Mouse (Mus musculus) cortical plate, adult 2 months (tissue): ENCODE measurements at regions not wholly inside any gene's neighbourhood (a gene's known extent, or its start where the extent isn't known, plus 50 kb on each side); places are given as distances from the start of the nearest gene placed in this dataset.

Experiments
- CTCF ChIP-seq: fragments of 200-500 bp; IDR thresholded peaks from 2 replicates; pipeline ENCODE4 v1.5.1; 2011; ENCODE audit warnings: mild to moderate bottlenecking, control low read depth, low read length; ENCODE audit not compliant: insufficient read depth; ENCODE audit errors: extremely low read depth
- POLR2A ChIP-seq: fragments of 200-500 bp; IDR thresholded peaks from 2 replicates; pipeline ENCODE4 v1.6.1; 2011; ENCODE audit warnings: mild to moderate bottlenecking, low read length, control low read depth; ENCODE audit not compliant: insufficient read depth; ENCODE audit errors: extremely low read depth

DNA sequence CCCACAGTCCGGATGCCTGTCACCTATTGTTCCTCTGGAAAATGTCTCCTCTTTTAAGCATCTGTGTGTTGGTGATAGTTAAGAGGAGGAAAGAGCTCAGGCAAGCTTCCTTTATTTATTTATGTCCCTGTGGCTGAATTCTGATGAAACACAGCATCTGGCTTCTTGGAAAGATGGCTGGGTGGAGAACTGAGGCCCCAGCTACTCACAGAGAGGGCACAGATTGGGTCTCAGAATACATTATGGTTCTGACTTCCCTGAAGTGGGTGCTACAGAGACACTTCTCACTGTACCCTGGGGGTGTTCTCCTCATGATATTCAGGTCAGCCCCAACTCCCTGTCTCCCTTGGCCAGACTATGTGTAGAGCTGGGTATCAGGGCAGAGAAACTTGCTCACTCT, 408.3 kb downstream of the Rps24 start:
- no peak for TF ChIP-seq CTCF
- no peak for TF ChIP-seq POLR2A
